Comparison of ENCODE assay signal across 8 mouse cellular contexts in genomic region chr3:138644286-138644951, GRCm38 (mm10).
A peak's percentile ranks its signal among the peaks of the same experiment; 100 is the strongest.
DNase-seq lines count a peak whose midpoint lies in the region; ATAC-seq and TF ChIP-seq lines count a peak whose summit lies in the region.

No protein-coding gene starts in this region.

- 1% methylated on average over 19 of the region's 19 CpGs for WGBS in limb, embryonic 12.5 days
- 1% methylated on average over 19 of the region's 19 CpGs for WGBS in midbrain, embryonic 15.5 days
- 34% methylated on average over 19 of the region's 19 CpGs for WGBS in thymus, adult 2 months

- H3K4me2 ChIP-seq in limb, embryonic 12.5 days, result peak overlapping the region; percentile 60
- H3K4me2 ChIP-seq in midbrain, embryonic 15.5 days, result peak overlapping the region; percentile 47

- H3K9me3 ChIP-seq in limb, embryonic 12.5 days, result peaks cover 6% of the 10 kb centered on the region; the same call in 1 of the 2 replicates
- H3K9me3 ChIP-seq in midbrain, embryonic 15.5 days, result no peaks in the 10 kb centered on the region

- ATAC-seq in limb, embryonic 12.5 days (ENCODE audit: insufficient number of reproducible peaks, insufficient read depth, low FRiP score, low TSS enrichment, low read depth), result peak; percentile 79
- peak; percentile 90 for ATAC-seq in midbrain, embryonic 15.5 days (replicated peaks)
- no peak for ATAC-seq in CD4-positive, CD25-positive, alpha-beta regulatory T cell, adult 4 months

- peak overlapping the region; percentile 84 for H3K27ac ChIP-seq in limb, embryonic 12.5 days
- peak overlapping the region; percentile 80 for H3K27ac ChIP-seq in midbrain, embryonic 15.5 days
- H3K27ac ChIP-seq in thymus, adult 2 months (ENCODE audit: control insufficient read depth, insufficient read depth, low read length), result peak overlapping the region; percentile 11; the same call in 1 of the 2 replicates

- no peak for TF ChIP-seq POLR2A in thymus, adult 2 months (IDR thresholded peaks at IDR 0.05; ENCODE audit: control insufficient read depth, extremely low read depth, insufficient read depth, low read length, poor library complexity)

- H3K4me3 ChIP-seq in limb, embryonic 12.5 days (replicated peaks), result peak overlapping the region; percentile 27
- peak overlapping the region; percentile 24 for H3K4me3 ChIP-seq in midbrain, embryonic 15.5 days
- H3K4me3 ChIP-seq in thymus, adult 2 months (ENCODE audit: control insufficient read depth, insufficient read depth, low read length), result 0 out of 2 replicates have a peak overlapping the region, but pooled peaks have one; percentile 8

- TF ChIP-seq CTCF in thymus, adult 2 months (IDR thresholded peaks at IDR 0.05; ENCODE audit: borderline replicate concordance, control insufficient read depth, extremely low read depth, insufficient read depth, low read length, poor library complexity), result no peak

- H3K36me3 ChIP-seq in limb, embryonic 12.5 days, result no peaks in the 10 kb centered on the region
- no peaks in the 10 kb centered on the region for H3K36me3 ChIP-seq in midbrain, embryonic 15.5 days (replicated peaks)
- no peaks in the 10 kb centered on the region for H3K36me3 ChIP-seq in thymus, adult 2 months (ENCODE audit: control insufficient read depth, insufficient read depth, low read length)

- H3K27me3 ChIP-seq in limb, embryonic 12.5 days, result no peaks in the 10 kb centered on the region
- no peaks in the 10 kb centered on the region for H3K27me3 ChIP-seq in midbrain, embryonic 15.5 days (replicated peaks)
- no peaks in the 10 kb centered on the region for H3K27me3 ChIP-seq in thymus, adult 2 months (ENCODE audit: control insufficient read depth, insufficient read depth, low read length)

- DNase-seq in kidney, adult 18-20 months, result peak; percentile 9
- DNase-seq in kidney, adult 11 months, result no peak
- DNase-seq in embryo, embryonic 10.5 days (ENCODE audit: low spot score), result peak; percentile 69
- peak; percentile 21 for DNase-seq in heart, postnatal 4 days
- DNase-seq in thymus, adult 2 months, result peak; percentile 37

- peak overlapping the region; percentile 38 for H3K9ac ChIP-seq in limb, embryonic 12.5 days (replicated peaks)
- peak overlapping the region; percentile 32; the same call in 1 of the 2 replicates for H3K9ac ChIP-seq in midbrain, embryonic 15.5 days

- H3K4me1 ChIP-seq in limb, embryonic 12.5 days (replicated peaks), result peaks cover 26% of the 10 kb centered on the region
- peaks cover 21% of the 10 kb centered on the region for H3K4me1 ChIP-seq in midbrain, embryonic 15.5 days
- peaks cover 17% of the 10 kb centered on the region for H3K4me1 ChIP-seq in thymus, adult 2 months (replicated peaks; ENCODE audit: control insufficient read depth, insufficient read depth, low read length)

Comparison
In these comparisons a context has a peak if more than half of its experiments do, and no peak if none do; other contexts are left out.
1. H3K27ac ChIP-seq: peak in every context shown above with its lines; median percentile 84 in limb, embryonic 12.5 days; 80 in midbrain, embryonic 15.5 days; 11 in thymus, adult 2 months.